Mouse (Mus musculus) C2C12 (cell line): ENCODE data around the gene Ubqln1.

Experiments used
- CTCF ChIP-seq: IDR thresholded peaks from one replicate; pipeline ENCODE4 v1.5.1; 2011; ENCODE audit not compliant: control insufficient read depth, insufficient read depth, insufficient read length
- MAX ChIP-seq: IDR thresholded peaks from one replicate; pipeline ENCODE4 v1.6.1; 2011; ENCODE audit warnings: mild to moderate bottlenecking, control low read depth
- MYOD1 ChIP-seq: IDR thresholded peaks from one replicate; pipeline ENCODE4 v1.6.1; 2011; ENCODE audit warnings: low read depth; ENCODE audit not compliant: control insufficient read depth, insufficient read length
- USF1 ChIP-seq: IDR thresholded peaks from one replicate; pipeline ENCODE4 v1.6.1; 2011; ENCODE audit warnings: low read depth, mild to moderate bottlenecking, control low read depth, moderate library complexity

DNA sequence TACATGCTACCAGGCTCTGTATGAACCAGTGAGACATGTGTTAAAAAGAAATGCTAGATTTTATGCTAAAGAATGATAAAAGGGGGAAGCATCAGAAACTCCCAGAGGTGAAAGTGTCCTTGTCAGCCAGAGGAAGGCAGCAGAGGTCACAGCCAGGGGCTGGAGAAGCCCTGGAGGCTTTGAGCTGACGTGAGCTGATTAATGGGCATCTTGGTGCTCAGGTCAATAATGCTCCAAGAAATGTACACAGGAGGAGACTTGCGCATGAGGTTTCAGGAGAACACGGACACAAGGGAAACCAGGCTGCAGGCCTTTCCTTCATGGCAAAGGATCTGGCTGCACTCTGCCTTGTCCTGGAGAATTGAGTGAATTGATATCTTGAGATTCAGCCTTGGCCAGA, 27.7 kb downstream of the Ubqln1 start:
- no peak for TF ChIP-seq USF1
- no peak for TF ChIP-seq MAX
- no peak for TF ChIP-seq CTCF
- TF ChIP-seq MYOD1, result no peak
